Mouse (Mus musculus) ES-Bruce4 (cell line): ENCODE measurements around the gene Gm13276.

Source experiments
- CTCF ChIP-seq: IDR thresholded peaks from one replicate; pipeline ENCODE4 v1.8.1; 2011; ENCODE audit warnings: low read depth, low read length
- EP300 ChIP-seq: IDR thresholded peaks from 2 replicates; pipeline ENCODE4 v1.6.1; 2011; ENCODE audit warnings: low read depth, low read length; ENCODE audit not compliant: insufficient read depth
- POLR2A ChIP-seq: IDR thresholded peaks from one replicate; pipeline ENCODE4 v1.8.1; 2011; ENCODE audit warnings: low read length; ENCODE audit not compliant: insufficient read depth

DNA sequence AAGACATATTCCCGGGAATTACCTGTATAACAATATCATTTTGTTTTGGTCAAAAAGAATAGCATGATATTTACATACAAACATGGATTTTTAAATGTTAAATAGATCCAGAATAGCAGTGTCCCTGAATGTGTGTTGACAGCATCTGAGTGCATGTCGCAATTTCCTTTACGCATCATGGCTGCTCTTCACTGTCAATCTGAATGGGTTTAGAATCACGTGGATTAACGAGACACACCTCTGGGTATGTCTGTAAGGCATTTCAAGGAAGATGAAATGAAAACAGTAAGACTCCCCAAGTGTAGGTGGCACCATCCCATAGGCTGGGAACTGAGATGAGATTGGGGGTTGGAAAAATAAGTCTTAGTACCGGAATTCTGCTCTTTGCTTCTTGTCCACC is 46.5 kb upstream of the Gm13276 start:
- TF ChIP-seq CTCF (no peak), POLR2A (no peak), EP300 (no peak)
